Mouse (Mus musculus) inflammation-experienced regulatory T-cells, adult 6 months (primary cell): ENCODE results near the gene Kcns3. TPM values are rescaled to one million over a fixed set of nuclear protein-coding genes. Genes with fewer than 3 reads are reported as not detected.

ENCODE experiments used
- ATAC-seq: one replicate; pipeline ENCODE4 v1.8.0; 2017
- polyA plus RNA-seq, 3 experiments: library from polyadenylated mRNA; unstranded; fragments of 100-300 nt; shearing (Covaris generic); gene quantifications; one replicate each; pipeline ENCODE4 v1.2.1; 2017

The Kcns3 gene
- polyA plus RNA-seq, result not detected

DNA sequence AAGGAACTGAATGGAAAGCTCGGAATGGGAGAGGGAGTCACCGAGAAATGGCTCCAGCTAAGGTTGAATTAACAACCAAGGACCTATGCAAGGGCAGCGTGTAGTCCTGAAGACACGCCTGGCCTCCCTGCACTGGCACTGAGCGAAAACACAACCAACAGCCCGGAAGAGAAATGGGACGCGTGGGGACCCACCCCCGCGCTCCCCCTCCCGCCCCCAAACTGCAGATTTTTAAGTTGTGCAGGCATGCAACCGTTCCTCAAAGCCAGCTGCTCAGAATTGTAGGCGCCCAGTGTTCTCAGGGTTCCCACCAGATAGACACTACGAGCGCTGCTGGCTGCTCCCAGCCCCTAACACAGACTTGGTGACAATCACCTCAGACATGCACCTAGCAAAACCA lies at the start of gene Kcns3:
Kcns3 (minus strand) TSS at position 42 of the 400 bp plus-strand sequence.
- ATAC-seq, result no peak

DNA sequence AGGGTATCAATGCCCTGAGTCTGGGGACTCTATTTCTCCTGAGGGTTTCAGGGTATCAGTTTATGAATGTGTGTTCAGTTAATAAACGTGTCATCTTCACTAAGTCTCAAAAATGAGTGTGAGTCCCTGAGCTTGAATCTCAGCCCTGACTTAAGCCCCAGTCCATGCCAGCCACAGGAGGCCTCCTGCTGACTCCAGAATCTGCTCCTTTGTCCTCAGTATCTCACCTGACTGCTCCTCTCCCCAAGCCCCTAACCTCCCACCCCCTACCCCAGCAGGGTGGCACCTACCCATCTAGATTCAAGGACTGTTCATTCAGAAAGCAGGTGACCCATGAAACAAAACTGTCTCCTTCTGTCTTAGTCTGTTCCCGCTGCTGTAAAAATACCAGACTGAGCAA lies 47.7 kb upstream of the Kcns3 start:
- ATAC-seq, result no peak

DNA sequence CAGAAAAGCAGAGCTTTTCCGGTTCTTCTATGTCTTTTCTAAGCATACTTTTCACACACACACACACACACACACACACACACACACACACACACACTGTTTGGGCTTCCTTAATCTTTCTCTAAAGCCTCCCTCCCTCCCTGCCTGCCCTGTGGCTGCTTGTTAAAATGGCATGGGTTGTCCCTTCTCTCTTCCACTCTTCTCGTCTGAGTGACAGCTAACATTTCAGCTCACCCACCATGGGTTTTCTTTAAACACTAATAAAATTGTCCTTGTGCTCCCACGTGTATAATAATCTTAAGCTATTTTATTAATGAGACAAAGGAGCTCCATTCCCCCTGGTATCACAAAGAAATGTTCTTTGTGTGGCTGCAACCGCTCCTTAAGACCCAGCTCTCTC lies 47.2 kb upstream of the Kcns3 start:
- ATAC-seq, result no peak

DNA sequence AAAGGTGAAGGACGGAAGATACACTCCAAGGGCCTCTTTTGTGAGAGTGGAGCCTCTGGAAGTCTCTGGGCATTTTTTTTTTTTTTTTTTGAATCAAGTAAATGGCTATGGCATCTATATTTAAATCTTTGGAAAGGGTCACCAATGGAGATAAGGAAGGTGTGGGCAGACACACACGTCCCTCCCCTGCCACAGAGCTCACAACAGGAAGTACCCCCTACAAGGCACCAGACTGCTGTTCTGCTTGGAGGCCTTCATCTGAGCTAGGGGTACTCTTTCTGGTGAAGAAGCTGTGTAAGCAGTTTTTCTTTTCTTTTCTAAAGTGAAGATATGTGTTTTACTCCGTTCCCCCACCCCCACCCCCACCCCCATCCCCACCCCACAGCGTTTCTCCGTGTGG lies 46.0 kb upstream of the Kcns3 start:
- no peak for ATAC-seq

DNA sequence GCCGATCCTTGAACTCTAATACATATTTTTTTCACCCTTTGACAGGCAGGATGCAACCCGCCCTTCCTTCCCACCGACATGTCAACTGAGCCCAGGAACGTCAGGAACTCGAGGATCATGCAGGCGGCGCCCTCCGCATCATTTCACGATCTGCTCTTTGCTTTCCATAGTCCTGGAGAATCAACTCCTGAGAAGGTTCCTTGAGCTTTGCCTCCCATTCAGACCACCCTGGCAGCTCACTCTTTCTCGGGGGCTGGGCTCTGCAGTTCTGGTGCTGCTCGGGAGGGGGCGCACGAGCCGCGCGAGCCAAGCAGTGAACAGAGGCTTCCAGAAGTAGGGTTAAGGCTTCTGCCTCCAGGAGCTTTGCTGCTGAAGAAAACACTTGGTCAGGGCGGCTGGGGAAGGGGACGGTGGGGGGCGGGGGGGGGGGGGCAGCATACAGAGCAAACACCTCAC lies 45.3 kb upstream of the Kcns3 start:
- peak; percentile 90 for ATAC-seq

DNA sequence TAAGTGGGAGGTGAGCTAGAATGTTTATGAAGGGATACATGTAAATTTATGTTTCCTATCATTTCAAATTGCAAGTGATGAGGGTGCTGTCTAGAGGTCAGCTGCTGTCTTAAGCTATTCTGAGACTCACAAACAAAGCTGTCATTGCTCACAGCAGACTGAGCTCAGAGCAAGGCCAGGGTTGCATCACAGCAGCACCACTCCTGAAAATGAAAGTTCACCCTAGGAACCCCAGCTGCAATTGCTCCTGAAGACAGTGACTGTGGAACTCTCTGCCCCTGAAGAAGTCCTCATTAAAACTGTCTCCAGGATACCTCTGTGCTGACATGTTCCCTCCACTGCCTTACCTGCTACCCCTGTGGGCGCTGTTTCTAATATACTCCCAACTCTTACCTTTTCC lies 44.2 kb upstream of the Kcns3 start:
- ATAC-seq, result no peak

DNA sequence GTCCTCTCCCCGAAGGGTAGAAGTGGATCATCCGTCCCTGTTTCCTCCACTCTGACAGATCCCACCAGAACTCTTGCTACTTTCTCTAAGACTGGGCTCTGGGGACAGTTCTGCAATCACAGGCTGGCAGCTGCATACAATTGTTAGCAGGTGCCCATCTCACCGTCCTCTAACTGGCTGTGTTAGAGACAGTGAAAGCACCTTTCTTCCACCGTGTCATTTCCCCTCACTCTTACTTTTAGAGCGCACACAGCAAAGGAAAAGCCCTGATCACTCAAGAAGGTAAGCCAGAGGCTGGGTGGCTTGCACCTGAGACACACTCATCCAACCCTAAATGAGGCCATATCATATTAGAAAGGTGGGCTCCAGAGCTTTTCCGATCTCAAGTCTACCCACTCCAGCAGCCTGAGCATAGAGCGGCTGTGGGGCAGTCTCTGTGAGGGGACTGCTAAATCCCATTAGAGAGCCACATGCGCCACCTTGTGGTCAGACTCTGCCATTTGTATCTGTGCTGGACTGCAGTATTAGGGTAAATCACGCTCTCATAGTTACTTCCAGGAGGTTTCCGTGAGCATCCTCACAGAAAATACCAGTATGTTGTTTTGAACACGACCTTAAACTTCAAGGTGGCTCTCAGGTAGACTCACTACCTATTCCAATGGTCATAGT lies 27.8 kb upstream of the Kcns3 start:
- ATAC-seq, result peak; percentile 67

DNA sequence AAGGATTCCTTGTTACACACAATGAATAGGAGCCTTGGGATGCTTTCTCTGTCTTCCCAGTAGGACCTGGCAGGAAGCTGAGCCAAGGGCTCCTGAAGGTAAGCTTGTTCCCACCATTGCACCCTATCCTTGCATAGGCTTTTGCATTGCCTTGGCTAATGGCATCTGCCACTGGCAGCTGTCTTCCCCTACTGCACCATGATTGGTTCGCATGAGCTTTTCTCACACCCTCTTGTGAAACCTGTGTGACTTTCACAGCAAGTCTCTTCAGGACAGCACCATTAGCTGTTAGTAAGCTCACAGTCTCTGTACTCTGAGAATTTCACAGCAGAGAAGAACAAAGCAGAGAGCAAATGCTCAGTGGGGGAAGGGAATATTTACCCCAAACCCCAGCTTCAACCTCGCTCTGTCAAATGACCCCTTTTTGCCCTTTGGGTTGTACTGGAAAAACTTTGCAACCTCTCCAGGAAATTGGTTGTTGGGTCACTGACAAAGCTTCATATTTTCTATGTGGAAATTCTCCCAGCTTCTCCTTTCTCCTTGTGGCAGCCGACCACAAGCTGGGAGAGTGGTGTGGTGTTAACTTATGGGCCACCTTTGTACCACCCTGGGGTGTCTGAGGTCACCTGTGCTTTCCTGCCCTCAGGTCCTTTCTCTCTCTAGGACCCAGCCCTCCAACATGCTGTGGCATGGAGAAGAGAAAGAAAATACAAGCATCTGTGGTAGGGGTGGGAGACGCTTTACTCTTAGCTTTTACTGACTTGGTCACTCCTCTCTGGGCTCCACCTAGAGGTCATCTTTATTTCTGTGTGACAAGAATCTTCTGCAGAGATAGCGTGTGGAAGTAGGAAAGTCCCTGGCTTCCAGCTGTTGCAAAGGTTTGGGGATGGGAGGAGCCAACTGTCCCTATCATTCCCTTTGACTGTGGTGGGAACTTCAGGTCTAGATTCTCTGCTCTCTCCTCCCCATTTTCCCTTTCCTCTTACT lies 26.8 kb upstream of the Kcns3 start:
- no peak for ATAC-seq

DNA sequence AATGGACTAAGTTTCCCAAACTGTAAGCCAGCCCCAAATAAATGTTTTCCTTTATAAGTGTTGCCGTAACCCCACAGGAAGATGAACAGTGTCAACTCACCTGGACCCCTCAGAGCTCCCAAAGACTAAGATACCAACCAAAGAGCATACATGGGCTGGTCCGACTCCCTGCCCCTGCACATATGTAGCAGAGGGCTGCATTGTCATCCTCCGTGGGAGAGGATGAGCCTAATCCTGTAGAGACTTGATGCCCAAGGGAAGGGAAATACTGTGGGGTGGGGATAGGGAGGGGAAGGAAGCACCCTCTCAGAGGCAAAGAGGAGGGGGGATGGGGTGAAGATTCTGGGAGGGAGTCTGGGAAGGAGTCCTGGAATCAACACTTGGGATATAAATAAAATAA lies 7.8 kb upstream of the Kcns3 start:
- ATAC-seq, result no peak

DNA sequence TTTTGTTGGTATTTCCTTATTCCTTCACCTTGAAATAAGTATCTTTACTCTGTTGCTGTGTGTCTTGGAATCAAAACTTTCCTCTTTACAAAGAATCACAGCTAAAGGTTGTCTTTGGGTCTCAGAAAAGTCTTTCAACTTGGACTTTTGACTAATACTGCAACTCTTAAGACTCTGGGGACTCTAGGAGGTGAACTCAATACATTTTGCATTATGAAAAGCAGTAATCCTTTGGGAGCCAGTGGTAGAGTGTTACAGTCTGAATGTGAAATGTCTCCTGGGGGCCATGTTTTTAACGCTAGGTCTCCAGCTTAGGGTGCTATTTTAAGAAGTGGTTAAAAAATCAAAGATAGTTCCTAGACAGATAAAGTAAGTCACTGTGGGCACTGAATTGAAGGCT lies 4.3 kb upstream of the Kcns3 start:
- ATAC-seq, result no peak

DNA sequence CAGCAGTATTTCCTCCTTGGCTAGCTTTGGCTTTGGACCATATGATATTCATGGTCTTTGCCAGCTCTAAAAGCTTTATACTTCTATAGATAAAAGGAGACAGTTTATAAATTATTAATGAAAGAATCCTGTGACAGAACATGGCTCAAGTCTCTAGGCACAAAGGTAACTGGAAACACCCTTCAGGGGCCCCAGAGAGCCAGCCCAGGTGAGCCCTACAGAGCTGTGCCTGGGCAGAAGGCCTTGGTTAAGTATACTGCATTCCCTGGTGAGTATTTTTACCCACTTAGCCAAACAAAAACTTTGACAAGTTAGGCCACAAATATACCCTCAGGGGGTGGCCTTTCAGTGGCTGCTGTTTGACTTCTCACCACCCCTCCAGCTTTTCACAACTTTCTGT lies 2.7 kb upstream of the Kcns3 start:
- no peak for ATAC-seq

DNA sequence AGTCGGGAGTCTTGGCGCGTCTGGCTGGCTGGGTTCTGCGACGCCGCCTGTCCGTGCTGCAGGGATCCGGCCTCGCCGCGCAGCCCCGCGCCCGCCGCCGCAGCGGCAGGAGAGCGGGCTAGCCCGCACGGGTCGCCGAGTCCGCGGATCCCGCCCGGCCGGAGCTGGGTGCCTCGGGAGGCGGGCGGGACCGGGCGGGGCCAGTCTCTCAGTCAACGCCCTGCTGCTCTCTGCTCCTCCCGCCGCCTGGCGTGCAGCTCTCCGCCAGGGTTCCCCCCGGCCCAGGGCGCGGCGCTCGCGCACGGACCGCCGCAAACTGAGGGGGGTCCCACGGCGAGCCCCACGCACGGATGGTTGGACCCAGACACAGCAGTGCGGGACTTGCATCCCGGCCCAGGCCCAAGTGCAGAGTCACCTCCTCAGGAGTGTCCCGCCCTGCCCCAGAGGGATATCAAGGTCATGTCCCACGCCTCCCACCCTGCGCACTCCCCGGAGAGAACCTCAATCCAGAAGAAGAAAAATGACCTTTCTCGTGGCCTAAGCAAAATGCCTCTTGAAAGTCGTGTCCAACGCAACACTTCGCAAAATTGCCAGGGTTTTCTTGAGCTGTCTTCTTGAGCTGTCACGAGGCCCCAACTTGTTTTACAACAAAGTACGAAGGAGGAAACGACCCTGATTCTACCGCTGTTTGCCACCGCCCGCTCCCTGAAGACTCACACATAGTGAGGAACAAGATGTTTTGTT lies 492 bp downstream of the Kcns3 start:
- no peak for ATAC-seq

DNA sequence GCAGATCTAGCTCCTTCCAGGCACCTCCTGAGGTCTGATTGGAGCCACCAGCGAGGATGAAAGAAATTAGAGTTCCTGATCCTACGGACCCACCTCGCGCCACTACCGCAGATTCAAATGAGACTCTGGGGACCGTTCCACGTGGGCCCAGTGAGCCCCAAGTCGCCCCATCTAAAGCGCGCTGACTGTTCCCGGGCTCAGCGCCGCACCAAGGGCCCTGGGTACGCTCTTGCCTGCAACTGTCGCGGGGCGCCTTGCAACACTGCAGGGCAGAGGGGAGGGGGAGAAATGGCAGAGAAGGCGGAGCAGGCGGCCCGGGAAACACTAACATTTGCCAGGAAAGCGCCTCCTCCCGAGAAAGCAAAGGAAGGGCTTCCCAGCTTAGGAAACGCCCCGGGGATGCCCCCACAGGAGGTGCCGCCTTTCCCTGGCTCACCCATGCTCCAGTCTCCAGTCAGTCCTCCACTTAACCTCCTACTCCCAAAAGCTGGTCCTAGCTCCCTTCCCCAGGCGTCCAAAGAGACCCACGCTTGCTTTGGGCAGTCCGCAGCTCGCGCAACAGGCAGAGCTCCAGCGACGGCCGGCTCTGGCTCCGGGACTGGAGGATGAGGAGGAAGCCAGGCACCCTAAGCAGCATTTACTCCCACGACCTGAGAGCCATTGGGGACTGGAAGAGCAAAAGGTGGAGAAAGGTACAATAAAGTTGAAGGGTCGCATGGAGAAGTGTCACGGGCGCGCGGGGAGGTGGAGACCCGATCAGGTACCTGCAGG lies 1.2 kb downstream of the Kcns3 start:
- ATAC-seq, result no peak

DNA sequence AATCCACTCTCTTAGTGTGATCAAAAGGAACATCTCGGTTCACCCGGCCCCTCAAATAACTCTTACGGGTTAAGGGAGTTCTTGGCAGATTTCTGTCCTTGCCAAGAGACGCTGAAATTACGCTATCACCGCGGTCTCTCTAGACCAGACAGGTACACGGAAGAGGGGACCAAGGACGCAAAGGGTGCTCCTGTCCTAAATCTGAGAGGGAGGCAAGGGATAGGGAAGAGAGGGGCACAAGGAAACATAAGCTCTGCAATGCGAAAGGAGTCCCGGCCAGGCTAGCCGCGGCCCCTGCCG lies 1.8 kb downstream of the Kcns3 start:
- ATAC-seq, result no peak

DNA sequence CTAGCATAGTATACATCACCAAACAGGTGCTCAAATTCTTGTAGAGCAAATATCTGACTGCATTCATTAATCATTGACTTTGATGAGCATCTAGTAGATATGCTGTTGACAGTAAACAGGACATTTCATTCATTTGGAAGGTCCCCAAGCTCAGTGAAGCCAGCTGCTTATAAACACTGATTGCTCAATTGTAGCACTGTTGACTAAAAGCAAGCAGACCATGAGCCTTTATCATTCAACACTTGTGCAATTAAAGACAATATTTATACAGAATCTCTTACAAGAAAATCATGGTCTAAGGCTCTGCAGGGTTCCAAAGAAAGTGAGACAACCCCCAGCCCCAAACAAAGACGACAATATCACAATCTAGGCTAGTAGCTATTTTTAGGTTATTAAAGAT lies 6.0 kb downstream of the Kcns3 start:
- ATAC-seq, result no peak

DNA sequence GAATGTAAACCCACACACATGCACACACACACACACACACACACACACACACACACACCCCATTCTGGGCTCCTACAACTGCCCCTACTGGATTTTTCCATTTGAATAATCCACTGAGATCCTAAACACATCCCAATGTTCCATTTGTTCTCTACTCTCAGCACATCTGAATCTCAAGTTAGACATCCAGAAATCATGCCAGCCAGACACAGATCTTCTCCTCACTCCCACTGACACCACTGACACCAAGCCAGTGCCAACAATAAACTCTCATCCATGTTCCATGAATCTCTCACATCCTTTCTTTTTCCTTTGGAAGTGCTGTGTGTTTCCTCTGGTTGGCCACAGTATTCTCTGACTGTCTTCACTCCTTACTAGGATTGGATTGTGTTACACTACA lies 18.4 kb downstream of the Kcns3 start:
- ATAC-seq, result no peak

DNA sequence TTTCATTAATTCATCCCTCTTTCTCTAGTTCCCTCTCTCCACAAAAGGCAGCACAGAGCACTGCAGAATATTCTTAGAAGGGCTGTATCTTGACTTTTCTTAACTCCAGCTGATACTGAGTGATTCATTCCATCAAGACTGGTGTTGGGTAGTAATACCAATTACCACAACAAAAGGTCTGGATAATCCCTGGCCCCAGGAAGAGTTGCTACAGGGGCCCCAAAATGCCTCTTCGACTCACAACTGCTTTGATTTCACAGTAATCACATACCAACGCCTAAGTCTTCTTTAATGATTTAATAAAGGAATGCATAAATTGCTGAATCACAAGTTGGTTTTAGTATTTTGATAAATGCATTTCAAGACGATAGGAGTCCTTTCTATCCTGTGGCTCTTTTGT lies 21.7 kb downstream of the Kcns3 start:
- no peak for ATAC-seq

DNA sequence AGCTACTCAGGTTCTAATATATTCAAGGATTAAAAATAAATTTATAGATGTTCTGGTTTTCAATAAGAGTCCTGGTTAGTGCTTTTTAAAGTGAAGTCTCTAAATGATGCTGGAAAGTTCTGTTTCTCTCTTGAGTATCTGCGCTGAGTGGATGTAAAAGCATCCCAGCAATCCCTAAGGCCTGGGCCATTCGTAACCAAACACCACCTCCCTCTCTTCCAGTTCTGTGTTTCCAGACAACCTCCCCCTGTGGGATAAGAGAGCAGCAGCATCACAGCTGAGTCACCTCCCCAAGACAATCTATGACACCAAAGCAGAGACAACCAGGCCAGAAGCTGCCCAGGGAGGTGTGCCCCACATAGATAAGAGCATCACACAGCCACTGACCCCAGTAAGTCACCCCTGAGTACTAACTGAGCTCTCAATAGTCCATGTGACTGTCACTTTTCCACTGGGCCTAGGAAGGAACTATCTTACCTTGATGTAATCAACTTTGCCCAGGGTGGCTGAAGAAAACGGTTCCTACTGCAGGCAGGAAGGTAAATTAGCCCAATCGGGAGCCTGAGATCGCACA lies 24.6 kb downstream of the Kcns3 start:
- ATAC-seq, result no peak

DNA sequence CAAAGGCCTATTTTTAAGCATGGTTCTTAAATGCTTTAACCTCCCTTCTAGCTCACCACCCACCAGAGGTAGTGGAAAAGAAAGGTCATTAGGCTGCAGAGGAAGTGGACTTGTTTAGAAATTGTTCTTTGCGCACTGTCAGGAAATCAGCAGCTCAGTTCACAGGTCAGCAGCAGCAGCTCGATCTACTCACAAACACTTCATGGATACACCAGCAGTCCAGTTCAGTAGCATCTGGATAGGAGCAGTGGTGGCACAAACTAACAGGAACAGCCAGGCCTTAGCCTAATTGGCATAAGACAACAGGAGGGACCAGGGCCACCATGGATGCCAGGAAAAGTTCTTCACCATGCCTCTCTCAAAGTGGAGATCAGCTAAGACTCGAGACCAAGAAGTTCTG lies 49.3 kb downstream of the Kcns3 start:
- no peak for ATAC-seq

DNA sequence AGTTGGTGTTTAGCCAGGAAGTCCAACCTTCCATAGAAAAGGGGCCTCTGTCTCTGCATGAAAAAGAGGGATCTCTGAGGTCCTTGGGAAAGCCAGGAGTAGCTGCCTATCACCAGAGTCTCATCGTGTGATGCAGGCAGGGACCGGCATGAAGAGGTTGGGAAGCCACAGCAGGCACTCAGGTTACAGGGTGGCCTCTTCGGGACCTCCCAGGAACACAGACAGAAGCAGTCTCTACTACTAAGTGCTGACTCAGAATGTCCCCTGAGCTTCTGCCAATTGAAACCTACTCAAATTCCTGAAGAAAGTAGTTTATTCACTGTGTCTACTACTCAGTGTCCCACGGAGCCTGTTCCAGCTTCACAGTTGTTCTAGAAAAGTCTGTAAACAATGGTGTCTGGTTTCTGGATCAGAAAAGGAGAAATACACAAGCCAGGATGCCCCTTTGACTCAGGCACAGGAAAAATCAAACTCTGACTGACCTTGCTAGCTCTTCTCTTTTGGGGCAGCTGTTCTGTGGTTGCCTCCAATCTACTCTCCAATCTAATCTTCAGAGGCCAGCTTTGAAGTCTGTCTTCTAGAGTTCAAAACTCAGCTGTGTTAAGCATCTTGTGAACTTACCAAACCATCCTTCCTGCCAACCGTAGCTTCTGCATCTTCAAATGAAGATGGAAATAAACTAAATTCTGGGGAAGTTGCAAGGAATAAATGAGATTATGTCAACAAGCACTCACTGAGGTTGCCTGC lies 62.1 kb downstream of the Kcns3 start:
- no peak for ATAC-seq

DNA sequence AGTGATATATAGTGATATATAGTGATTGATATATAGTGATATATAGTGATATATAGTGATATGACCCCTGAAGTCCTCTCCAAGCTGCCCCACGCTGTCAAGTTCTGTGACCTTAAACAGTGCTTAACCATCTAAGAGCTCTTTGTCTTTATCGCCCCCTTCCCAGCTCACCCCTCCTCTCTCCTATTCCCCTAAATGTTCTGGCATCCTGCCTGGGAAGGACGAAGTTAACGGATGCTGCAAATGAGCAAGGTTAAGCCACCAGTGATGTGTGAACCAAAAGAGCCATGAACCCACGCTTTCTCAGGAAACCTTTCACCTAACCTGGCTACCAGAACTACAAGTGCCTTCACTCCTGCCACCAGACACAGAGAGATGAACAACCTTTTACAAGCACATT lies 64.0 kb downstream of the Kcns3 start:
- no peak for ATAC-seq

DNA sequence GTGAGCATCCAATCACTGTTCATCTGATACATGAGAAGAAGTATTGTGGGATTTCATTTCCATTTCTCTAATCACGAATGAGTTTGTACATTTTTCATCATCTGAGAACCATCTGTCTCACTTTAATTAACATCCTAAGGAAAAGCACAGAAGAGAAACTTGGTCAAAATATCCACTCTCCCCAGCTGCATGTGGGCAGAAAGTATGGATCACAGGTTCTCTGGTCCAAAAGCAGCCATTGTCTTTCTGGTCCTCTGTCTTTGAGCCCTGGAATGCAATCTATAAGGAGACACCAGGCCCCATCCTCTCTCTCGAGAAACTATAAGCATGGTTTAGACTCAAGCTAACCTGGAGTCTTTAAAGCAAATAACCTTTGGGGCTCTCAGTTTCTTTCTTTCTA lies 79.8 kb downstream of the Kcns3 start:
- ATAC-seq, result no peak
